Mouse (Mus musculus) lung, adult 18-20 months (tissue): ENCODE data around the gene Oas1g.
"Not testable (repeated sequence)": the region's sequence is repeated elsewhere in the genome, so short reads cannot be mapped to it uniquely, and the experiment has no call there.

Experiments
- DNase-seq, 2 experiments: peaks; one replicate each; pipeline ENCODE4 v3.0.0; 2022; ENCODE audit warnings: mixed read lengths in 2 of 2

The Oas1g gene

GRCm38 (mm10) chr5:120887413-120887812, at the start of gene Oas1g:
Oas1g (minus strand) TSS chr5:120887613.
- peak; percentile 18 to 33 for DNase-seq

DNA sequence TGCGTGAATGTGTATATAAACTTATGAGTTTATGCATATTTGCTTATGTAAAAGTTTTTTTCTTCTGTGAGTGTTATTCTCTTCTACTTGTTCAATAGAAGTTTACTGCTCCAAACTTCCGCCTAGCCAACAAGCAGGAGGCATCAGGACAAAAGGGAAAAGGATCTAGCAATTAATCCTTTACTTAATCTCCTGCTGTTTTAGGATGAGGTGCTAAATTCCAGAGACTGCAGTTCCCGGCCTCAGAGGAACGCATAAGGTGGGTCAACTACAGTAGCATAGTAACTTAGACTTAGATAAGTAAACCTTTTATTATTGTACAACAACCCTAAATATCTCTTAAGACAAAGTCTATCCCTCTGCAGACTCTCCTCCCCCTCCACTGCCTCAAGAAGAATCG, 46.6 kb upstream of the Oas1g start:
- DNase-seq = no peak

DNA sequence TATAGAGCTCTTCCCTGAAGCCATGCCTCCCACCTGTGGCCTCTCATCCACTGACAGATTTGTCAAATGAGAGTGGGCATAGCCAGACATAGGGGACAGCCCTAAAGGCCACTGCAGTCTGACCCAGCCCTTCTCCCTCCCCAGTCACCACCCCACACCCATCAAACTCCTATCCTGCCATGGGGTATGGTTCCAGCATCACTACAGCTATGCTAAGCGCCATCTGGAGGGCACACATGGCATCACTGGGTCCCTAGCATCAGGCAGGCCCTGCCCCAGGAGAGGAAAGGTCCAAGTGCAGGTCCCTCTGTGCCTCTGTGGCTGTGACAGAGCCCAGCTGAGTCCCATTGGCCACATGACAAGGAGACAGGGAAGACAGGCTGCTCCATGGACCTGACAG, 39.6 kb upstream of the Oas1g start:
- no peak for DNase-seq

- not testable (repeated sequence) for DNase-seq
Measured at GRCm38 (mm10) chr5:120926311-120926710, 38.9 kb upstream of the Oas1g start.

- not testable (repeated sequence) for DNase-seq
Measured at GRCm38 (mm10) chr5:120924520-120924919, 37.1 kb upstream of the Oas1g start.

DNA sequence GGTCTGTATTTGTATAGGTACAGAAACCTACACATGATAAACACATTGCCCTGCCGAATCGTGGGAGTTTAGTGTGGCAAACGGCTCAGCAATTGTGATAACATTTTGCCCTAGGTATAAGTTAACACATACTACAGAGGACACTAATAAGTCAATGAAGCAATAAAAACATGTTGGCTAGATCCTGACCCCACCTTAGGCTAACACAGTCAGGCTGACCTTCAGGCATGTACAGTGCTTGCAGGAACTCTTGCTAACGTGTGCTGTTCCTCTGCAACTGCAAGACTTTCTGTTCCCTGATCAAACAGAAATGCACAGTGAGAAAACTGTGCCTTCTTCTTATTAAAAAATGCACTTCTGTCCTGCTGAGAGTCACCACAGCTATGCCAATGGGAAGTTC, 36.6 kb upstream of the Oas1g start:
- DNase-seq = no peak

DNA sequence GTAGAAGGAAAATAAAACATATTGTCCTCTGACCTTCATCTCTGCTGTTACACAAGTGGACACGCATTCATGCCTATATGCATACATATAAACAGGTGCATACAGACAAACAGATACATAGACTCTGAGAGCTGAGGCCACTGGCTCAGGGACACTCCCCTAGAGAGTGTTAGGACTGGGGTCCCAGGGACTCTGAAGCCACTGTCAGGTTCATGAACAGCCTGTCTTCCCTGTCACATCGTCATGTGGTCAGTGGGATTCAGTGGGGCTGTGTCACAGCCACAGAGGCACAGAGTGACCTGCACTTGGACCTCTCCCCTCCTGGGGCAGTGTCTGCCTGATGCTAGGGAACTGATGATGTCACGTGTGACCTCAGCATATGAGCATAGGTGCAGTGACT, 32.9 kb upstream of the Oas1g start:
- no peak for DNase-seq

DNA sequence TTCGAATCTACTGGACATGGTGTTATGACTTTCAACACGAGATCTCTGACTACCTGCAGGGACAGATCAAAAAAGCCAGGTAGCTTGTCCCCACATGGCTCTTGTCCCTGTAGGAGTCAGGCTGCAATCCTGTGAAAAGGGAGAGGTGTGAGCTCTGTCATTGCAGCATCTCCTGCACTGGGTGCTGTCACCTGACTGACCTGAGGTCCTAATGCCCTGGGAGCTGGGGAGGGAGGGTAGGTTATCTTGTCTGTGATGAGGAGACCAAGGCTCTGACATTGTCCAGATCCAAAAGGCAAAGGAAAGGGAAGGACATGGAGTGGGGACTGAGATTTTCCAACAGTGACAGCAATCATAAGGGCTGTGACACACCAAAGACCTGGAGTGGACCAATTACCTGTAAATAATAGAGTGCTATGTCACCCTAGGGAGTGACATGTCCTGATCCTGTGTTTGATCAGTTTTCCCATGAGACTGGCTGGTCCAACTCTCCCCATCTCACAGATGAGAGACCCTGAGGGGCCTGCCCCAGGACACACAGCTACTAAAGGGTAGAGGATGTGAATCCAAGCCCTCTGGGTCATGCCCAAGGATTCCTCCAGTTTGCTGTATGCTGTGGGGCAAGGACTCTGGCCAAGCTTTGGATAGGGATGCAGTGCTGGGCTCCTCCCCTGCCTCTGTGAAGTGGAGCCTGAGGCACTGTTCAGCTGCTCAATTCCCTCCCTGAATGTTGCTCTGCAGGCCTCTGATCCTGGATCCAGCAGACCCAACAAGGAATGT, 31.9 kb upstream of the Oas1g start:
- DNase-seq = not testable (repeated sequence)

DNA sequence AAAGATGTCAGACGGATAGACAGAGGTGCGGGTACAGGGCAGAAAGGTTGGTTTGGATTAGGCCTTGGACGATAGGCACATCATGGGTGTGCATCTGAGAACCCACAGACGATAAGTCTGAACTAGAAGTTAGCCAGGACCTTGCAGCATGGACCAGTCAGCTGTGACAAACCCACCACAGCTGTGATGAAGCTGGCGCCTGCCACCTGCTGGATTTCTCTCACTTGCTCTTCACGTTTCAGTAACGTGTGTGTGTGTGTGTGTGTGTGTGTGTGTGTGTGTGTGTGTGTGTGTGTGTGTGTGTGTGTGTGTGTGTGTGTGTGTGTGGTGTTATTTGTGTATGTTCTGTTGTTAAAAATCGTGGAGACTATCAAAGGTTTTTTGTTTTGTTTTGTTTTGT, 26.8 kb upstream of the Oas1g start, which contains the start of gene Oas1d:
Oas1d (plus strand) TSS at position 333 of the 400 bp plus-strand sequence.
- DNase-seq = not testable (repeated sequence)

DNA sequence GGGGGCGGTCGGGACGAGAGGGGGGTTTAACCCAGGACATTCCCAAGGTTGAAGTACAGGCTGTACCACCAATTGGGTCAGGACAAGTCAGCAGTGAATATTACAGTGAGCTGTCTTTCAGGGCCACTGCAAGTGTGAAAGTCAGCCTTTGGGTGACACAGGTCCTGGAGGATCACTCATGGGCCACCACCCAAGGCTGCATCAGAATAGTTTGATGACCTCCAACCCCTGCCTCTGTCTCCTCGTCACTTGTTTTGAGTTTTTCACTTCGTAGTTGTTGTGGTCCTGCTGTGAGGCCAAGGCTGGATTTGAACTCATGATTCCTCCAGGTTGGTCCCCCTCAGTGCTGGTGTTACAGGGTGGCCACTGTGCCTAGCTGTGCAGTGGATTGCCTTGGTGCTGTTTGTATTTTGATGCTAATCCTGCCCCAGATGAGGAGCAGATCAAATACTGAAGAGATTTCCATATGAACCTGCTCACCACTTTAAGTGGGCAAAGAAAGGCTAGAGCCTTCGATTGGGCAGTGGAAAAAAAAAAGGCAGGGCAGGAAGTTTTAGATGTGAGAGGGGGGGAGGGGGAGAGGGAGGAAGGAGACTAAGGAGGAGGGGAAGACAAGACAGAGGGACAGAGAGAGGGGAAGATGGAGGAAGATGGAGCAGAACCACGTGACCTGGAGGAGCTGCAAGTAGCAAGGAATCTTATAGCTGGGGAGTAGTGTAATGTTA, 20.9 kb upstream of the Oas1g start:
- DNase-seq = no peak

DNA sequence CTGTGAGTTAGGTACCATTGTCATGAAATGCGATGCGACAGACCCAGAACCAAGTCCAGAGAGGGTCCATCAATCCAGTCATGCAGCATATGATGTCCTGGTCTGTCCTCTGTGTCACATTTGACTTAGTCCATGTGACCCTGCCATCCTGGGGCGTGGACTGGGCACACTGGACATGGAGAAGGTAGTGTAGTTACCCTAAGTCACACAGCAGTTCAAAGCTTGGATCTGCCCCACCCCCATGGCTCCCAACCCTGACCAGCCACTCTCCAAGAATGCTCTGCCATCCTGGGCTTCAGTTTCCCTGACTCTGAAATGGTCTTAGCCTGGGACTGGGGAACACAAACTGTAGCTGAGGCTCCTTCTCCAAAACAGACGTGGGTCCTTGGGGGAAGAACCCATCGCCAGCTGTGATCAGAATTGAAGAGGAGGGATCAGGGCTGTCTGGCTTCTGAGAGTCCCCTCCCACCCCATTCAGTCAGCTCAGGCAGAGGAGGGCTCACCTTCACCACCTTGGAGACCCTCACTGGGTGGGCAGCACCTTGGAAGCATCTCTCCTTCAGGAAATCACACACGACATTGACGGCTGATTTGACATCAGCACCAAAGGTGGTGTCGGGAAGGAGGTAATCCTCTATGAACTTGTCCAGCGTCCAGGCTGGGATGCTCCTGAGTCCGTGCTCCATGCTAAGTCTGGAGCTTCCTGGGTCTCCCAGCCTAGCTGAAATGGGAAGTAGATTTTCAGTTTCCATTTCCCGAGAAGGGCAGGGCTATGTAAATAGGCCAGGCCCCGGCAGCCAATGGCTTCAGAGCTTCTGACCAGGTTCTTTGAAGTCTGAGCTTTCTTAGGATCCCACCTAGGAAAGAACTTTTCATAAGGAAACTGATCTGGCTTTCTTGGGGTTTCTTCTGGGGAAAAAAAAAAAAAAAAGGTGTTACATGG, 19.6 kb upstream of the Oas1g start, which contains the start of gene Oas1a:
Oas1a (minus strand) TSS at position 731 of the 943 bp plus-strand sequence.
- DNase-seq = peak; percentile 18 to 25

DNA sequence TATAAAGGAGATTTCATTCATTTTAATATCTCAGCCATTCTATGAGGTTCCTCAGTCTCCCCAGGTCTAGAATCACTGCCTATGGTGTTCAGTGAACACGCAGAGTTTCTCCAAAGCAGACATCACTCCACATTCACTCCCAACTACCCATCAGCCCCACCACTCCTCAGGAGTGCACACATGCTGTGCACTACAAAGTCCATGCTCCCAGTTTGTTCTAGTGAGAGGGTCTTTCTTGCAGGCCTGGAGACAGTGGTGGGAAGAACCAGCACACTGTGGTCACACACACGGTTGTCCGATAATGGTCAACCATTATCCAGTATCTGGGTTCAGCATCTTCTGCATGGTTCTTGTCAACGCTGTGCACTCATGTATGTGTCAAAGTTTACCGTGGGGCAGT, 14.6 kb upstream of the Oas1g start:
- DNase-seq = no peak

- DNase-seq = no peak
Measured at GRCm38 (mm10) chr5:120900666-120901065, 13.3 kb upstream of the Oas1g start.

GRCm38 (mm10) chr5:120898726-120899125, 11.3 kb upstream of the Oas1g start:
- no peak for DNase-seq

DNA sequence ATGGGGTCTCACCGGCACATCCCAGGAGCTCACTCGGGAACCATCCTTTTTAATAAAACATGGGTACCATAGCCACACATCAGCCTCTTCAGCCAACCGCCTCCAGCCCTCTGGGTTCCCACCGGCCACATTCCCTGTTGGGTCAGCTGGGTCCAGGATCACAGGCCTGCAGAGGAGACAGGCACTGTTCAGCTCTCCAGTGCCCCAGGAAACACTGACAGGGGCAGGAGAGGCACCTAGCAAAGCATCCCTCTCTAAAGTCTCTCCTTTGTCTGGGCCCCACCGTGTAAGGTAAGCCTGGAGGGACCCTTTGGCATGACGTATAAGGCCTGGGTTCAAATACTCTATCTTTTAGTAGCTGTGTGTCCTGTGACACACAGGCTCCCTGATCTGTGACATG, 10.9 kb upstream of the Oas1g start:
- DNase-seq = no peak

DNA sequence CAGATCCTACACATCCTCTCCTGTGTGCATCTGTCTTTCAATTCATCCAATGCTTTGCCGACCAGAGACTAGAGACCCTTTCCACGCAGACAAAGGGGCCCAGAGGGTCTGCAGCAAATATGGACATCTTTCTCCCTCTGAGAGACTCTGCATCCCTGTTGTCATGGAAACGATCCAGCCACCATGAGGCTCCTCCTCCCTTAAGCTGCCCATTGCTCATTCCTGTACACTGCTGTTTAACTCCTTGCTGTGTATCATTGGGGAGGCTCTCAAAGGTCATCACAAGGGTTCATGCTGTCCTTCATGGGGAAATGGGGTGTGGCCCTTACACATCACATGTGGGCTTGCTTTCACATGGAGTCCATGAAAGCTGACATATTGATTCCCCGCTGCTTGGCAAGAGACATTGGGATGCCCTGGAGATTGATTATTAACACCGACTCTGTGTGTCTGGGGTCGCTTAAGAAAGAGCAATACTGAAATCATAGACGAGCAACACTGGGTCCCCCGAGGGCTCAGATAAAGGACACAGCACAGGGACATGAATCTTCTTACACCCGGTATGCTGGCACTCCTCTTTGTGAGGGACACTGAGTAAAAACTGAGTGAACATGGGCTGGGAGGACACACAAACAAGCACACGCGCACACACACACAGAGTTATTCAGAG, 8.0 kb upstream of the Oas1g start:
- no peak for DNase-seq

- DNase-seq = not testable (repeated sequence)
Measured at GRCm38 (mm10) chr5:120894692-120895091, 7.3 kb upstream of the Oas1g start.

DNA sequence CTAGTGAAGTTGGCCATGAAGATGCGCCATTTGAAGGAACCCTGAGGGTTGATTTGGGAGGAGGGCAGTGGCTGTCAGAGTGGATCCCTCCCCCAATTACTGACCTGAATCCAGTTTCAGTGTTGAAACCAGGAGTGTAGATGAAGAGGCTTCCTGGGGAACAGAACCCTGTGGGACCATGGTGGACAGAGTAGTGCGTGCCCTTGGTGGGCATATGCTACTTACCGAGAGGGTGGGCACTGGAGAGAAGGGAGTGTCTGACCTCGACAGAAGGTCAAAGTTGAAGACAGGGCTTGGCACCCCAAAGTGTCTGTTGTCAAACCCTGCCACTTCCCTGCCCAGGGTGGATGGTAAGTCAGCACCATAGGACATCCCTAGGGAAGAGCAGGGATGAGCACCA, 6.5 kb upstream of the Oas1g start:
- DNase-seq = not testable (repeated sequence)

GRCm38 (mm10) chr5:120892243-120892660, 4.8 kb upstream of the Oas1g start:
- DNase-seq = no peak

- not testable (repeated sequence) for DNase-seq
Measured at GRCm38 (mm10) chr5:120891566-120892242, 4.3 kb upstream of the Oas1g start.

DNA sequence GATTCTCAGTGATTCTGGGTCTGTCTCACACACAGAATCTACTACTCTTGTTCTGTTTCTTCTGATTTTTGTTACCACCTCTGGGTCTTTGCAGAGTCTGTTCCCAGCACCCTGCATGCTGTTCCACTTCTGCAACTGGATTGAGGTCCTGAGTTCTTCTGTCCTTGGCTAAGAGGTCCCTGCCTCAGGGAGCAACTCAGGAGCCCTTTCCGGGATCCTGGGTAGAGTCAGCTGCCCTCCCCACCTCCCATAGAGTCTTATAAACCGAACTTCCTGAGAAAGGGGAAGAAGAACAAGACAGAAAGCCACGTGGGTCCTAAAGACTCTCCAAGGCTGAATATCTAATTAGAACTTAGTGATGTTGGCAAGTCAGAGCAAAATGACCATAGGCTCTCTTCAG, 3.6 kb upstream of the Oas1g start:
- no peak for DNase-seq

- no peak for DNase-seq
Measured at GRCm38 (mm10) chr5:120890026-120890425, 2.6 kb upstream of the Oas1g start.
